Mouse (Mus musculus) CD4-positive helper T cell, adult 2 months (primary cell): ENCODE results near the gene Sapcd2.
A peak's percentile ranks its signal among the peaks of the same experiment; 100 is the strongest.

Experiments
- DNase-seq: peaks from one replicate; pipeline ENCODE4 v3.0.0-alpha.2; 2012; ENCODE audit warnings: low read depth, missing footprints, low spot score

Sapcd2 gene

GRCm38 (mm10) chr2:25422587-25423410 lies 50.7 kb downstream of the Sapcd2 start, which contains the start of gene Fut7:
Fut7 (plus strand) TSS chr2:25423267.
- peak; percentile 85 for DNase-seq

GRCm38 (mm10) chr2:25423626-25424025 lies 51.5 kb downstream of the Sapcd2 start:
- no peak for DNase-seq

GRCm38 (mm10) chr2:25425481-25425880 lies 53.4 kb downstream of the Sapcd2 start:
- DNase-seq: peak; percentile 16

GRCm38 (mm10) chr2:25426721-25427191 lies 54.6 kb downstream of the Sapcd2 start:
- peak; percentile 84 for DNase-seq

- no peak for DNase-seq
These were observed 55.1 kb downstream of the Sapcd2 start for GRCm38 (mm10) chr2:25427256-25427655.
